Mouse (Mus musculus) hematopoietic stem cell, adult 5-6 weeks (primary cell): ENCODE results near the gene Capn2. TPM values are rescaled to one million over a fixed set of nuclear protein-coding genes. Genes with fewer than 3 reads are reported as not detected.

Experiments
- ATAC-seq, 2 experiments: fragments of 125-278 bp in 1 of 2; replicated peaks in 1 of 2; 2 replicates each; pipeline ENCODE4 v1.8.0; 2016 to 2017; ENCODE audit warnings: inconsistent platforms in 2 of 2, mild to moderate bottlenecking in 2 of 2, moderate number of reproducible peaks in 2 of 2, low read depth in 1 of 2, moderate TSS enrichment in 1 of 2; ENCODE audit not compliant: low FRiP score in 2 of 2, poor library complexity in 2 of 2, severe bottlenecking in 2 of 2, insufficient read depth in 1 of 2, low TSS enrichment in 1 of 2
- total RNA-seq: library from RNA; stranded (forward); fragments of 172-1452, 232-1000 nt; gene quantifications from 2 replicates; pipeline ENCODE4 v1.2.3, GENCODE M21; 2017

Gene Capn2
- total RNA-seq, 1 experiment from 2014 or later: 60.3 TPM

DNA sequence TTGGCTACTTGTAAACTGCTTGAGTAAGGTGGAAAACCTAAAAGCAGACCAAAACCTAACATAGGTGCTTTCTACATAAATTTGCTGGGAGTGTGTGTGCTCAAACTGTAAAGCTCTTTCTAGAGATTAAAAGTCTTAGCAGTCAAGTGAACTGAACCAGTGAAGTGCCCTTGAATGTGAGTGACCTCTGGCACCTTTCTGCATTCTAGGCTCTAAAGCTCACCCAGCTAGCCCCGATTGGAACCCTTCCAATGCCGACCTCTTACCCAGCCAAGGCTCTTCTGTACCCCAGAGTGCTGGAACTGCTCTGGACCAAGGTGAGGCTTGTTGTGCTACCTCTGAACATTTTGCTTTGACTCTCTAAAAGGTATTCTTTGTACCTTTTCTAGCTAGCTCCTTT, 73.3 kb downstream of the Capn2 start:
- no peak for ATAC-seq

DNA sequence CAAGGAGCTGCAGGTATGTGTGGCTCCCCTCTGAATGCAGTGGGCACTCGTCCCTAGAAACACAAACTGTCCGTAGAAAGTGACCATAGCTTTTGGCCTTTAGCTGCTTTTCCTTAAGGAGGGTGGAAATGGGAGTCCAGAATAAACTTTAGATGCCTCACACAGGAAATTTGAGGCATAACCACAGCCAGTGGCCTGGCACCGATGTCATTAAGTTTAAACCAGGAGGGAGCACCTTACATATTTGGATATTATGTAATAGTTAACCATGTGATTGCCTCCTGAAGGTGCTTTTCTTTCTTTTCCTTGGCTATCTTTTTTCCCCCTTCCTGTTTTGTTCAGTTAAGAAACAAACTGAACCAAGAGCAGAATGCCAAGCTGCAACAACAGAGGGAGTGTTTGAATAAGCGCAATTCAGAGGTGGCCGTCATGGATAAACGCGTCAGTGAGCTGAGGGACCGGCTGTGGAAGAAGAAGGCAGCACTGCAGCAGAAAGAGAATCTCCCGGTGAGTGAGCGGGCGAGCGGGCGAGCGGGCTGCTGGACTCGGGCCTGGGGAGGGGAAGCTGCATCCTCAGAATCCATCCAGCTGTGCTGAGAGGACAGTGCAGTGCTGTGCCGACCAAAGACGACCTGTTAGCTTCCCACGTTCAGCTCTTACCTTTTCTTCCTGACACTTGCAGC, 75.5 kb downstream of the Capn2 start:
- ATAC-seq: no peak

DNA sequence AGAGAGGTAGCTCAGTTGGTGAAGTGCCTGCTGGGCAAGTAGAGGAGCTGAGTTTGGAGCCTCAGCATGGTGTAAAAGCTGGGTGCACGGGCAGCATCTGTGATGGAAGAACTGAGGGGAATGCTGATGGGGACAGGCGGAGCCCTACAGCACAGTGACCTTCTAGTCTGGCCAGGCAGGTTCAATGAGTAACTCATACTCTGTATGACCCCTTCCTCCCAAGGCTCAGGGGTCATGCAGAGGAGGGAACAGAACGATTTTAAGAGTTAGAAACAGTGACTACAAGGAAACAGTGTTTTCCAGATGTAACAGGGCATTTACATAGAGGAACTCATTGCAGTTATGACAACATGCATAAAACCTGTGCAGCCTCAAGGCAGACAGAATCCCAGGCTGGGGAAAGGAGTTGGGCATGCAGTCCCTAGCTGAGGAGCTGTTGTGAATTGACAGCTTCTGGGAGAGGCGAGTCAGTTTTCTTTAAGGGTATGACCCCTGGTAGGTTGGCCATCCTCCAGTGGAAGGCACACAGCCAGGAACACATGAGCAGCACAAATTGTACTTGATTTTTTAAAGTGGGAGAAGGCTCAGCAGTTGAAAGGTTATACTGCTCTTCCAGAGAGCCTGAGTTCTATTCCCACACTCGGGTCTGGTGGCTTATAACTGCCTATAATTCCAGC, 77.7 kb downstream of the Capn2 start:
- no peak for ATAC-seq

DNA sequence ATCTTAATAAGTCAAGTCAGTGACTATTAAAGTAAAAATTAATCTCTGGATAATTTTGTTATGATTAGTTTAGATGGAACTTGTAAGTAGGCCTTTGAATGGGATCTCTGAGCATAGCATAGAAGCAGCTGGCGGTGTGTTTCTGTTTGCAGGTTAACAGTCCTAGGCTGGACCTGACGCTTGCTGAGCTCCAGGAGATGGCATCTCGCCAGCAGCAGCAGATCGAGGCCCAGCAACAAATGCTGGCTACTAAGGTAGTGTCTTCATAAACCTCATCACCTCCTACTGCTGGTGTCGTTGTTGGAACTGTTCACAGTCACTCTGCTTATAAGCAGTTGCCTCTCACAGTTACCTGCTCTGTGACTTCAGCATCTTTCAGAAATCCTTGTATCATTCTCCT, 80.7 kb downstream of the Capn2 start:
- ATAC-seq: no peak

DNA sequence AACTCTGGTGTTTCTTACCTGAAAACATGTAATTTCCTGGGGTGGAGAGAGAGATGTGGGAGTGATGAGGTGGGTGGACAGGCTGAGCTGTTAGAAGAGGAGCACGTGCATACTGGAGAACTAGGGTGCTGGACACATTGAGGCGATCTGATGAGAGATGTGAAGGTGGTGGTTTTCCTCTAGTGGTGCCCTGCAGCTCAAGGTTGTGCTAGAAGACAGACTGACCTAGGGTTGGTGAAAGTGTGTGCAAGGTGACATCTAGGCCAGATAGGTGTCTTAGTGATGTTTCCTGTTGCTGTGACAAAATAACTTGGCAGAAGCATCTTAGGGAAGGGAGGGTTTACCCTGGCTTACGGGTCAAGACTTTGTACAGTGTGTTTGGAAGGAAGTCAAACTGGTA, 85.3 kb downstream of the Capn2 start:
- ATAC-seq: no peak

DNA sequence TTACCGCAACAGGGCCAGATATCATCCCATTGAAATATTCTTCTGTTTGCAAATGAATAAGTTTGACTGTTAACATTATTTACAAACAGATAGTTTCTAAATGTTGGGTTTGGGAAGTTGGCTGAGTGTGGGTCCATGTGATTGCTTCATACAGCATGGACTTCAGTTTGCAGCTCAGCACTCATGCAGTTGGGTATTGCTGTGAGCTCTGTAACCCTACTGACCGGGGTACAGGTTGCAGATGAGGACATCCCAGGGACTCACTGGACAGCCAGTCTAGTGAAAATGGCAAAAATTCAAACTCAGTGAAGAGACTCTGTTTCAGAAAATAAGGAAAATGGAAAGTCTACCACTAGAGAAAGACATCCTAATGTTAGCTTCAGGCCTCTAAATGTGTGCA, 86.7 kb downstream of the Capn2 start:
- ATAC-seq: no peak

DNA sequence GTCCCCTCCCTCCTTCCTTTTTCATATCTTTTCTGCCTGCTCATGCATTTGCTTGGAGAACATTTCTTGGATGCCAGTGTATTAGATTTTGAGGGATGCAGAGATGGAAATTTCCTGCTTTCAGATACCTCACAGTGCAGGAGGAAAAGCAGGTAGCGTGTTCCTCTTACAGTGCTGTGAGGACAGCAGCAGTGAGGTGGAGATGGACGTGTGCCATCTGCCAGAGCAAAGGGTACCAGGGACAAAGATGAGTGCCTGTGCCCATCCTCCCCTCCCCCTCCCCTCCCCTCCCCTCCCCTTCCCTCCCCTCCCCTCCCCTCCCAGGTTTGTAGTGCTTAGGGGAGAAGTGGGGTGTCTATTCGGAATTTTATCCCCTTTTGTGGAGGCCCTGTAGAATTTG, 87.6 kb downstream of the Capn2 start:
- no peak for ATAC-seq

DNA sequence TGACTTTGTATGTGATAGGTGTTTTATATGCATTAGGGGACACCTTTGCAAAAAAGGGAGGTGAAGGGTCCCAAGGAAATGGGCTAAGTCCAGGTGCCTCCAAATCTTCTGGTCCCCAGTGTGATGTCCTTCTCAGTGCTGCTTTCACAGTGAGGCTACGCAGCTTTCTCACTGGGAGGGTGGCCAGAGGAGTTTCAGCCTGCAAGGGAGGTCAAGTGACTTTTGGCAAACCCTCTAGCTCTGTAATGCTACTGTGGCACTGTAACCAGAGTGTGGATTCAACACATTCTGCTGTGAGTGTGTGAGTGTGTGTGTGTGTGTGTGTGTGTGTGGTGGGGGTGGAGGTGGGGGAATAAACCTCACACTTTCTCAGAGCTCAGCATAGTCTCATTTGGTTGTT, 90.0 kb downstream of the Capn2 start:
- ATAC-seq: no peak

DNA sequence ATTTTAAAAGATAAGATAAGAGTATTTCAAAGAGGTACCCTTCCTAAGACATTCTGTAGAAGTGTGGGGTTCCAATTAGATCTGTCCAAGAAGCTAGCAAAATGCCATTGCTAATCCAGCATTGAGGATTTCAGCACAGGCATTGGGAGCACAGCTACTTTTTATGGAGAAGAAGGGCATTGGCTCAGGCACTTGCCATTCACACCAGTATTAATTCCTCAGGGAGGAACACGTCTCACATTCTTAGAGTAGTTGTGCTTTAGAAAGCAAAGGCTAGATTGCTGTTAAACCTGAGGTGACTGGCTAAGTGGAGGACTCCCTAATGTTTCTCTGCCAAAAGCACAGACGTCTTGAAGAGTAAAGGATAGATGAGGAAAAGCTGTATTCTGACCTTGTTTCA, 91.0 kb downstream of the Capn2 start:
- no peak for ATAC-seq

DNA sequence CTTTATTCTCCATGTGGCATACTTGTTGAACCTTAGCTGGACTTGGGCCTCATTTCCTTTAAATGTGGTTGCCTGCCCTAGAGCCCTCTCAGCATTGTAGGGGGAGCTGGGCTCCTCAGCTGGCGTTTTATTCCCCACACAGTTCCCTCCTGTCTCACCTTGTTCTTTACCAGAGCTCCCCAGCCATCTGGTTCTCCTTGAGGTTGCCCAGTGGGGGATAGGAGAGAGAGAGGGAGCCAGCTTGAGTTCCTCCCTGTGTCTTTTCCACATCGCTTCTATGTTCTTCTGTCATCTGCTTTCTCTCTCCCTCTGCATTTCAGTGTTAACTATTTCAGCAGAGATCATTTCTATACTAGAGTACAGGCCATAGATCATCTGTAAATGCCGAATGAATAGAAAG, 92.2 kb downstream of the Capn2 start:
- no peak for ATAC-seq

DNA sequence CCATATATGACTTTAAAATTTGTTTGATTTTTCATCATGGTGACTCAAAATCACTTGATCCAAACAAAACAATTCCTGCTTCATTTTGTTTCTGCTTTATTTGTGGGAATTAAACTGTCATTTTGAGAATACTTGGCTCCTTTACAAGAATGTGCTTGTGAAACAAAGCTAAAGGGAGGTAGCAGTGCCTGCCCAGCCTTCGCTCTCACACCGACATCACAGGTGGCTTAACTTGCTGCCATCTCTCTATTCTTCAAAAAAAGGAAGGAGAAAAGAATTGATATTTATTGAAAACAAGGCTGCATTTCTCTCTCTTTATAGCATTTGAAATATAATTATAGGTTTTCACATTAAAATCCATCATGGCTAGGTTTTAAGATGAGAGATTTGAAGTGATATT, 93.1 kb downstream of the Capn2 start:
- ATAC-seq: no peak

DNA sequence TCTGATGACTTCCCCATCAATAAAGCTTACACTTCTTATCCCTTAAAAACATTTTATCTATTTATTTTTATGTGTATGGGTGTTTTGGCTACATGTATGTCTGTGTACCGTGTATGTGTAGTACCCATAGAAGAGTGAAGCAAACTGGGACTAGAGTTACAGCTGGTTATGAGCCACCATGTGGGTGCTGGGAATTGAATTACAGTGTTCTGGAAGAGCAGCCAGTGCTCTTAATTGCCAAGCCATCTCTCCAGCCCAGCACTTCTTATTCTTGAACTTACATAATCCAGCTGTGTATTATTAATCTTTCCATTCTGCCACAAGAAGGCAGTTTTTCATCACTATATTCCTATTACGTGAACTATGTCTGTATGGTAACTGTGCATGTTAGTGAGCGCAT, 97.9 kb downstream of the Capn2 start:
- no peak for ATAC-seq

Other genes starting within 250 kb of the Capn2 start
- gene Degs1, start 234.8 kb downstream of the Capn2 start, total RNA-seq: 36.2 and 38.5 TPM in 2 replicates
- 20.1 and 20.3 TPM in 2 replicates for gene Fbxo28, start 176.0 kb downstream of the Capn2 start, total RNA-seq
- gene Trp53bp2, start 108.4 kb downstream of the Capn2 start, total RNA-seq: 11.1 and 30.0 TPM in 2 replicates
- not detected in 2 replicates for gene Capn8, start 47.4 kb upstream of the Capn2 start, total RNA-seq
- gene Ccdc185, start 231.6 kb upstream of the Capn2 start, total RNA-seq: not detected in 2 replicates
- 1.3 and 2.2 TPM in 2 replicates for gene Susd4, start 246.3 kb upstream of the Capn2 start, total RNA-seq